Mouse (Mus musculus): ENCODE measurements around the gene Olfr775.

The Olfr775 gene

DNA sequence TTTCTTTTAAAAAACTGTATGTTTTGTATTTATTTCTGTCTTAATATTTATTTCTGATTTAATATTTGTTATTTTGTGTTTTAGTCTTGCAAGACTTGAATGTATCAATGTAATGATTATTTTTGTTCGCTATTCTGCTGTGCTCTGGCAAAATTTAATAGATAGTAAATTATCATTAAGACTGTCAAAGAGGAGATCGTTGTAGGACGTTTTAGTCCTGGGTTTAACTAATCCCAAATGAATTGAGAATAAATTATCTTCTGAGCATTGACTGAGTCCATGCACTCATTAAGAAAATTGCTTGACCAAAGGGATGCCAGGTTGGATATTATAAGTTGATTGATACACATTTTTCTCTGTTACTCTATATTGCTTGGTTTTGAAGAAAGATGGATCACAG lies at the start of gene Olfr775:
TSS of gene Olfr775 (plus strand) at position 301 of the 400 bp plus-strand sequence.
- in situ Hi-C loops (cut with MseI, MboI) = no loop called here

DNA sequence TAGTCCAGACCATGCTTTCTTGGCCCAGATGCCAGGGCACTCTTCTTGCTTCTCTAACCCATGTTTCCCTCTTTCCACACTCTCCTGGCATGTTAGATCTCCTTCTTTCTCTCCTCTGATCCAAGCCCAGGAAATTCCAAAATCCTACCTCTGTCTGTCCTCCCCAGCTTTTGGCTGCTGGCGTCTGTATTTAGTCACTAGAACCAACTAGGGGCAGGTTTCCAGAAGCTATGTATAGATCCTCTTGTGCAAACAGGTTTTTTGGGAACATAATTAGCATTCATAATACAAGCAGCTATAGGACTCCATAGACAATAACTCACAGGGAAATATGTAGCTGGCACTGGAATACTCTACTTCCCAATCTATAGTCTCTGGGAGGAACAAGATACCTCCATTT lies 17.5 kb upstream of the Olfr775 start:
- in situ Hi-C loops (cut with MseI, MboI) = no loop called here

DNA sequence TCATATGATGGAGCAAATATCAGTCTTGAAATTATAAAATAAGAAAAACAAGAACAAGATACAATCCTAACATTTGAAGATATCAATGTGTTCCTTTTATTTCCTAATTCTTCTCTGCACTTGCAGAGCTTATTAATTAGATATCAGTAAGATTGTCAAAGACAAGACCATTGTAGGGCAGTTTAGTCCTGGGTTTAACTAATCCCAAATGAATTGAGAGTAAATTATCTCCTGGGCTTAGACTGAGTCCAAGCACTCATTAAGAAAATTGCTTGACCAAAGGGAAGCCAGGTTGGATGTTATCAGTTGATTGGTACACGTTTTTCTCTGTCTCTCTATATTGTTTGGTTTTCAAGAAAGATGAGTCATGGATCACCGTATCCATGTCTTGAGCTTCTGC lies 12.3 kb upstream of the Olfr775 start, which contains the start of gene Olfr774:
TSS of gene Olfr774 (plus strand) at position 301 of the 400 bp plus-strand sequence.
- in situ Hi-C loops (cut with MseI, MboI) = no loop called here

DNA sequence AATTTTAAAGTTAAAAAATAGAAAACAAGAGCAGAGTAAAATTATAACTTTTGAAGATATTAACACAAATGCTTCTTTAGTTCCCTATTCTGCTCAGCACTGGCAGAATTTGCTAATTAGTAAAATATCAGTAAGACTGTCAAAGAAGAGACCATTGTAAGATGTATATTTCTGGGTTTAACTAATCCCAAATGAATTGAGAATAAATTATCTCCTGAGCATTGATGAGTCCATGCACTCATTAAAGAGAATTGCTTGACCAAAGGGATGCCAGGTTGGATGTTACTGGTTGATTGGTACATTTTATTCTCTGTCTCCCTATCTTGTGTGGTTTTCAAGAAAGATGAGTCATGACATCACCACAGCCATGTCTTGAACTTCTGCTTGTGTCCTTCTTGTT lies 10.6 kb downstream of the Olfr775 start, which contains the start of gene Olfr776:
TSS of gene Olfr776 (plus strand) at position 301 of the 400 bp plus-strand sequence.
- in situ Hi-C loops (cut with MseI, MboI) = no loop called here

DNA sequence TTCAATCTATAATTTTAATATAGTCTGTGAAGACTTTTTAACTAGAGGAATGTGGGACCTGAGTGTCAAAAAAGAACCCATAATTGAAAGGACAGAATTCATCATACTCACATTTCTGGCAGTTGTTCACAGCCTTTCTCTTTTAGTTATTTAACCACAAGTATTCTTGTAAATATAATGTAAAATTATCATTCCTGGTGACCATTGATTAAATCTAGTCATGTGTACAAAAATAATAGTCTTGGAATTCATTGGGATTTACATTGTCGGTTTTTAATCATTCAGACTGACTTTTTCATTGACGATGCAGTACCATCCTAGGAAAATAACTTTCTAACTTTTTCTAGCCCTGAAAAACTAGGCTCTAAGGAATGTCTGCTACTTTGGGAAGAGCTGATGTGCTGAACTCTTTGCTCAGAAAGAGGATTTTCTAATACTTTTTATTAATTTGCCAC lies 22.9 kb downstream of the Olfr775 start, which contains the start of gene Olfr777:
TSS of gene Olfr777 (minus strand) at position 405 of the 455 bp plus-strand sequence.
- in situ Hi-C loops (cut with MseI, MboI) = no loop called here
